Mouse (Mus musculus) retina, postnatal 7 days (tissue): ENCODE results near the gene Usp22.
"Not testable (repeated sequence)": the region's sequence is repeated elsewhere in the genome, so short reads cannot be mapped to it uniquely, and the experiment has no call there.

Experiments
- DNase-seq: peaks from one replicate; pipeline ENCODE4 v3.0.0-alpha.2; 2012; ENCODE audit warnings: low read depth, low spot score

Gene Usp22

DNA sequence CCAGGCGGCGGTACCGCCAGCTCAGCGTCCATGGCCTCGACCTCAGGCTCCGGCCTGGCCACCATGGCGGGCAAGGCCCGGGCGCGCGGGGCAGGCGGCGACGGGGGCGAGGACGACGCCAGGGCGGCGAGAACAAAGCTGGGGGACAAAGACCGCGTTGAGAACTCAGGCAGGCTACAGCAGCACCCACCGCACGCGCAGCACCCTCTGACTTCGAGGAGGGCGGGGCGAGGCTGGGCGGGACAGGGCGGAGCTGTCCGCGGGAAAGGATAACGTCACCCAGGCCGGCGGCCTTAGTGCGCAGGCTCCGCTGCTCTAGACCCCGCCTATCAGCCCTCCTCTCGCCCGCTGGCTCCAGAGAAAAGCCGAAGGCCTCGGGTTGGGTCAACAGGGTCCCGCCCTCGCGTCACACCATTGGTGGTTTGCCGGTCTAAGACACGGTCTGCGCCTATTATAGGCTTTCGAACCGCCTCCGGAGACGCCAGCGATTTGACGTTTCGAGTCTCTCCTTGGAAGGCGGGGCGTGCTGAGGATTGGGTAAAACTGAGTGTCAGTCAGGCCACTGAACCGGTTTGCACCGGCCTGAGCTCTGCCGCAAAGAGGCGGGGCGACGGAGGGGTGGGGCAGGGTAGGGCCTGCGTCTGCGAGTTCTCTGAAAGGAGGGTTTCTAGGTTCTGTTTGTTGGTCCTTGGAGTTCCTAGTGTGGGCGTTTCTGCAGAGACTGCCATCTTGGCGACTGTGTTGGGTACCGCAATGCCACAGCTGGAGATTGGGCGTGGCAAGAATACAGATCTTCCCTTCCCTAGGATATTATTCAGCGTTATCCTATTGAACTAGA lies at the start of gene Usp22:
Usp22 (minus strand) TSS at position 235 of the 838 bp plus-strand sequence.
- DNase-seq: peak; percentile 99

DNA sequence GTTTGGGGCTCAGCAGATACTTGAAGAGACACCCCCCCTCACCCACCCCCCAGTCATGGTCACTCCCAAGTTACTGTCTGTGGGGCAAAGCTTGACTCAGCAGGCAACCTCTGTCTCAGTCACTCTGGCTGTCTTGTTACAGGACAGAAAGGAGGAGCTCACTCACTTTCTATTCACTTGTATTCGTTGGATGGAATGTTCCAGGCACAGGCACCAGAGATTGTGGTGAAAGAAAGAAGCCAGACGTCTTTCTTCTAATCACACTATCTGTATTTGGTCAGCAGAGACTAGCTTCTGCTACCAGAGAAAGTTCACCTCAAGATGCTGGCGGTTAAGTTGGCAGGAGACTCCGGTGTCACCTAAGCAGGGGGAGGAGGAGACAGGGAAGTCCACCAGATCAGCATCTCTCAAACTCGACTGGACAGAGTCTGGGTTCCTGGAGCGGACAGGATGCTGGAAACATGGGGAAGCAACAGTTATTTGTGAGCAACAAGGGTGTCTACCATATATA lies 49.4 kb upstream of the Usp22 start:
- no peak for DNase-seq

DNA sequence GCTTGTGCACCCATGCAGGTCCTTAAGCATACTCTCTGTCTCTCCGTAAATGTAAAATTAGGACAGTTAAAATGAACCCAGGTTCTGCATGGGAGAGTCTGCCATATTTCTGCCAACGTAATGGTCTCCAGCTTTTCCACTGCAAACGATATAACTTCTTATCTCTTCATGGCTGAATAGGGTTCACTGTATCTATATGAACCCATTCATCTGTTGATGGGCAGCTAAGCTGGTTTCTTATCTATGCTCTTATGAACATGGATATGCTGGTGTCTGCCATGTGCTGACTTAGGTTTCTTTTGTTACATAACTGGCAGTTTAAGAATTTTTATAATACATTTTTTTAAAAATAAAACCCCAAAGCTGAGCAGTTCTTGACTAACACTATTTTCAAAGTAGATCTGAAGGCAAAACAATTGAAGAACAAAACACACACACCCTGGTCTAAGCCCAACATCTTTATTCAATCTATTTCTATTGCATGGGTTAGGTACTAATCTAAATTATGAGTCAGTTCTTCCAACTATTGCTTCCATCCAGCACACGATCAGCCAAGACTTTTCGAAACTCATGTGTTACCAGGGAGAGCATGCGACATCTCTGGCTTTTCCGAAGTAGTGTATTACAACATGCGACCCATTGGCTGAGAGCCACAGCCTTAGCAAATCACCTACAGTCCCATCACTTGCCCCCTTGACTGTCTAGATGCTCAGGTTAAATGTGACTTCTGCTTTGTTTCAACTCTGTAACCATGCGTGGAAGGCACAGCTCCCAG lies 48.3 kb upstream of the Usp22 start:
- DNase-seq: no peak

DNA sequence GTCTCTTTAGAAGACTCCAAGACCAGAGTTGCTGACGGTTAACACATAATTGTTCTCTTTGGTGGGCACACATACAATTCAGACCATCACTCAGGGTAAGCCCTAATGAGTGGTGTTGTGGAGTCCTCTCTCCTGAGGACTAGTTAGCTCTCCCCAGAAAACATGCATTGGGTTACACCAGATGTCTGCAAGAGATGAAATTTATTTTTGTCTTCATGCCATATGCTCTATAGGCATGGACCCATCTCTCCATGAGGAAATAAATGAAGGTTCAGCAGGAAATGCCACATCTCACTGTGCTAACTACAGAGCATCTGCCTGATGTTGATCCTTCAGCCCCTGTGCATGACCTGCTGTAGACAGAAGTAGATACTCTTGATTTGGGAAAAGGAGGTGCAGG lies 47.2 kb upstream of the Usp22 start:
- DNase-seq: no peak

DNA sequence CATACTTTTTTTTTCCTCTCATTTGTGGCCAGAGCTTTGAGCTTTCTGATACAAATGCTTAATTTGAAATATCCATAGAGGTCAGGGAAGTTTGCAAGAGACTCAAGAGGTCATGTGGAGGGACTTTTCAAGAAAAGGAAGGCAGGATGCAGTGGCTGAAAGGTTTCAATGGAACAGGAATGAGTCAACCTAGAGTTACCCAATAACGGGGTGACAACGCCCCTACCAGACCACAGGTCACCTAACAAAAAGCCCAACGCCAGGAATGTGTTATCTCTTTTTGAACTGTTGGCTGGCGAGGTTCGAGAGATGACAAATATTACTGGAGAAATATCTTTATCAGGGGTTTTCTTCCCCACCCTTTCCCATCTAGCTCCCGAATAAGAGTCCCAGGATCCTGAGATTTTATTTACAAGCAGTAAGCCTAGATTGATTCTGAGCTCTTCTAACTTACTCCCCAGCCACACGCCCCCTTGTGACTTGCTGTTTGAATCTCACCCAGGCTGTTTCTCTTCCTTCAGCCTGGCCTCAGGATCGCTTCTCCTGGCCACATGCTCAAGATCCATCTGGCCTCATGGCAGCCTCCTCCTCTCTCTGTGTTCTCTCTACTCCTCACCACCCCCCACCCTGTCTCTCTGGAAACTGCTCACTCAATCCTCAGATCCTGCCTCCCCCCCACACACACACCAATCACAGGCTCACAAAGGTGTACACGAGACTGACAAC lies 45.5 kb upstream of the Usp22 start:
- DNase-seq: no peak

DNA sequence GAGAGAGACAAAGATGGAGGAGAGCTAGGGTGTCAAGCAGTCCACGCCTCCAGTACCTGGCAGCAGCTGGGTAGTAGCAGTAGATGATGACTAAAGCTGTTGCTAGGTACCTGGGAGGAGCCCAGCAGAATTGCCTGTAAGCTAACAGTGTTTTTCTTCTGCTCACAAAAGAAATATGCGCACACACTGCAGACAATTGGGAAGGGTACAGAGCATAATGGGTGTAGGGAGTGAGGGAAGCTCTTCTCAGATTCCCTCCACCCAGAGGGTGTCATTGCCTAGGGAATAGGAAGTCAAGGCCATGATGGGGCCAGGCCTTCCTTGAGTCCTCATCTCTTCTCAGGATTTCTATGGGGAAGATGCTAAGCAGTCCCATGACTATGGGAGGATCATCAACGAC lies 41.1 kb upstream of the Usp22 start:
- no peak for DNase-seq

DNA sequence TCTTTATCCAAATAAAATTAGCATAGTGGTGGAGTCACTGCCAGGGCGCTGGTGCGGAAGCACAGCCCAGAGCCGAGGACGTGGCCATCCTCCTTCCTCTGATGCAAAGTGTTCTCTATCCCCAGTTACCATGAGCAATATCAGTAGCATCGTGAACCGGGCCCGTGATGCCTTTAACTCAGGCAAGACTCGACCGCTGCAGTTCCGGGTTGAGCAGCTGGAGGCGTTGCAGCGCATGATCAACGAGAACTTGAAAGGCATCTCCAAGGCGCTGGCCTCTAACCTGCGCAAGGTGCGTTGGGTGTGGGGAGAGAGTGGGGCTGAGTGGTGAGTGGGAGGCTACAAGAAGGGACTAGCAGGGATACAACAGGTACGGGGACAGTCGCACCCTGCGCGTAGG lies 37.2 kb upstream of the Usp22 start:
- DNase-seq: no peak

DNA sequence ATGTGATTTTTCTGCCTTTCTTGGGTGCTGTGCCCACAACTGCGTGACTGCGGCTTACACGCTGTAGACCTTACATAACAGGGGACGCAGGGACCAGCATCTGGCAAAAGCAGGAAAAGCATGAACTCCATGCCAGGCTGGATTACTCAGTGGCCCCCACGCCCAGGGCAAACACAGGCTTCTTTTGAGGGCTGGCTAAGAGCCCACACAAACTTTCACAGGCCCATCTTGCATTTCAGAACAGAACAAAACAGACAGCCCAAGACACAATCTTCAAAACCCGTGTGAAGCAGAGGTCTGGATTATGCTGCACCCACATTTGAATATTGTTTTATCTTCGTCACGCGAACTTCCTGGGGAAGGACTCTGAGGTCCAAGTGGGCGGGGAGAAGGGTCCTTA lies 33.5 kb upstream of the Usp22 start:
- DNase-seq: no peak

DNA sequence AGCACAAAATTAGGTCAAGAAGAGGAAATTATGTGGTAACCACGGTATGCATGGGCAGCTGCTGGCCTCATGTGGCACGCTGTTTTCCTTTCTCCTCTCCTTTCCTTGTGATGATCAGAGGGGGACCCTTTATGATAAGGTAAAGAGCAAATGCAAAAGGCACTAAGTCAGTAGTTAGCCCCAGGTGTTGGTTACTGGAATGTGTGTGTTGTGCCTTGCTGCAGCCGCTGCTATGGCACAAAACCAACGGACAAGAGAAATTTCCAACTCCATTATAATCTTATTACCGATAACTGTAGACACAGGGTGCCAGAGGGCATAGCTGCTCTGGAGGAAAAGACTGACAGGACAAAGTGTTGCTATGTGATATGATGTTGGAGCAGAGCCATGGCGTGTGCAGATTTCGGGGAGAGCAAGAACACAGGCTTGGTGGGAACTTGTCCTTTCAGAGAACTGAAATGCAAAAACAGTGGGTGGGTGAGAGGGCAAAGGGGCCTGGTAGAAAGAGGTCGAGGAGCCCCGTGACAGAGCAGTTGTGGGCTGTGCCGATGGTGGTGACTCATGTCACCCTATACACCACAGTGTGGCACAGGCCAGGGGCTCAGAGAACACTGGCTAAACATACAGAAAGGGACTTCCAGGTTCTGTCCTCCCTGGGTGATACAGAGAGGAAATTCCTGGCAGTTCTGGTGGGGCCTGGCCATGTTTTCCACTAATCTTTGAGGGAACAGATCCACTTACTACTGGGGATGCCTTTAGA lies 32.8 kb upstream of the Usp22 start, which contains the start of gene Aldh3a1:
Aldh3a1 (plus strand) TSS at position 51 of the 760 bp plus-strand sequence.
- DNase-seq: no peak

DNA sequence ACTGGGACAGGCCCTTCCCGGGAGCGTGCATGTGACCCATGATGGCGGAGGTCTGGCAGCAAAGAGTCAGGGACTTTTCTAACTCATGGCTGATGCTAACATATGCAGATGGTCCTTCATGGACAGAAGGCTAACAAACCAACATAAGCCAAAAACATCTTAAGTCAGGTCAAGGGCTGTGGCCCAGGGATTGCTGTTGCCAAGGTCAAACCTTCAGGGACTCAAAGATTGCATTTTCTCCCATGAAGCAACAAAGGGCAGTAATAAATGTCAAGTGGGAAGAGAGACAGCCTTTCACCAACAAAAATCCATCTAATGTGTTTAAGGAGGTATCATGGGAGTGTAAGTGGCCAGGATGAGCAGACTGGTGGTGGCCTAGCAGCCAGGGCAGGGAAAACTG lies 31.3 kb upstream of the Usp22 start:
- no peak for DNase-seq

DNA sequence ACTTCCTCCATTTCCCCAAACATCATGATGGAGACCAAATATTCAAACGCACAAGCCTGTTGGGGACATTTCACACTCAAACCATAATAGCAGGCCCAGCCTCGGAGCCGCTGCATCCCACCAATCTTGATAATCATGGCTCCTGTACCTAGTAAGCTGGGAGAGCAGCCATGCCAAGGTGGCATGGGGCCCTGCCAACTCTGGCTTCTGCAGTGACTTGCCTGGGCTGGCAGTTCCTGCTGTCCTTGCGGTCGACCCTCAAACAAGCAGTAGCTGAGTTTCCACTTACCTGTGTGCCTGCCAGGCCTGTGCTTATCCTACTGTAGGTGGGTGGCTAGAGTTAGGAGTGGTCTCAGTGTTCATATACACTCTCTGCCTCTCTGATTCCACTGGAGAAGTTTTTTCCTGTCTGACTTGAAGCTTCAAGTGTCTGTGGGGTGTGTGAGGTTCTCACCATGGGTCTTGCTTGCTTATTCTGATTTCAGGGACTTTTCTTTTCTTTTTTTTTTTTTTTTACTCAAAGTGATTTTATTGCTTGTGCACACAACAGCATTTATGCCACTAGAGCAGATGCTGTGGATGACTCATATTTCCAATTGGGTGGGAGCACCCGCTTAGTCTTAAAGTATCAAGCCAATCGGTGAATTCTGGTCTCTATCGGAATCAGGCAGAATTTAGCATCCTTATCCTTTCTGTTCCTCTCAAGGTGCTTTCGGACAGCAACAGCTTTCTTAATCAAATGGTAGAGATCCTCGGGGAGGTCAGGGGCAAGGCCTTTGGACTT lies 30.5 kb upstream of the Usp22 start:
- DNase-seq: no peak

DNA sequence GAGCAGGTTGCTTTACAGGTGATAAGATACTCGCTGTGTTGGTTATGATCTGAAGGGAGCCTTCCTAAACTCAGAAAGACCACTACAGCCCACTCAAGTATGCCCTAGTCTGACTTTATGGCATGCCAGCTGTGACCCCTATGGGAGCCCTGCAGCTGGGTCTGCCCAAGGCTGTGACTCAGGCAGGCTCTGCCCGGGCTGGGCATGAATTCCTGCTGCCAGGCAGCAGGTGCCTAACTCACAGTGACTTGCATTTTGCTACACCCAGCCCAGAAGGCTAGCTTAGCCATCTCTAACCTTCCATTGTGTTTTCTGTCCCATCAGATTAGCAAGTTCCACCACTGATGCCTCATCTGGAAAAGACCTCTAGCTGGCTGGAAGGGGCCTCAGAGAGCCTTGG lies 28.0 kb upstream of the Usp22 start:
- DNase-seq: no peak

DNA sequence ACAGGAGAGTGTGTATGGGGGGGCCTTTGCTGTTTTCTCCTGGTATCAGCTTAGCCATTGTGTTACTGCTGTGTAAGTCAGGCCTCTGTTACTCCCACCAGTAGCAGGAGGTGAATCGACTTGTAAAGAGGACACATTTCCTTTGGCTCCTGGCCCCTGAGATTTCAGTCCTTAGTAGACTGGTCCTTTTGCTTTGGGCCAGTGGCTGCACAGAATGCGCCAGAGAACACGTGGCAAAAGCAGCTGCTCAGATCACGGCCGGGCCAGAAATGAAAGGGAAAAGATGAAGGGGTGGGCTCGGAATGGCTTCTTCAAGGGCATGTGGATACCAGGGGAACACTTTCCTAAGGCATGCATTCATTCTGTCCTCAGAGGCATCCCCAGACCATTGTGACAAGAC lies 27.3 kb upstream of the Usp22 start:
- no peak for DNase-seq

DNA sequence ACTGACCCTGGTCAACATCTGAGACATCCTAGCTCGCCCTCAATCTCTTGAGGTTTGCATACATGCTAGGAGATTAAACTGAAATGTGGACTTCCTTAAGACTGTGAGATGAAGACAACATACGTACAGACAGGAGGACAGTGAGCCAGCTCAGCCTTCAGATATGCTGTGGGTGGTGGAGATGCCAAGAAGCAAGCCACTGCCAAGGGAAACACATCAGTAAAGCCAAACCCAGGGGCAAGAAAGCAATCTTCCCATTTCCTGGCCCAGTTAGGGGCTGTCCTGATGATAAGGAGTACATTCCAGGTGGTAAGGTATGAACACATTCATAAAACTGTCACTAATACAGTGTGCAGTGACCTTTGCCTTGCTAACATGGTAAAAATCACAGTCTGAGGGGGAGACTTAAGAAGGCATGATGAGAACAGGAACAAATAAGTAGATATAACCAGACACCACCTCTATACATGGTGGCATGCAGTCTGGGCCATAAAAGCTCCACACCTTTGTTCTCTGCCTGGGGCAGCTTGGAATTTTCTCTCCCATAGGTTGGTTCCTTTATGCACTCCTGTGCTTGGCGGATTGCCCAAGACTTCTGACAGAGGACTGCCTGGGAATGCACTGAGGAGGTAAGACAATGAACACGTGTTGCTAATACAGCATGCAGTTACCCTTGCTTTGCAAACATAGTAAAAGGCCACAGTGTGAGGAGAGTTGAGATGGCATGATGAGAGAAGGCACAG lies 24.9 kb upstream of the Usp22 start:
- no peak for DNase-seq

DNA sequence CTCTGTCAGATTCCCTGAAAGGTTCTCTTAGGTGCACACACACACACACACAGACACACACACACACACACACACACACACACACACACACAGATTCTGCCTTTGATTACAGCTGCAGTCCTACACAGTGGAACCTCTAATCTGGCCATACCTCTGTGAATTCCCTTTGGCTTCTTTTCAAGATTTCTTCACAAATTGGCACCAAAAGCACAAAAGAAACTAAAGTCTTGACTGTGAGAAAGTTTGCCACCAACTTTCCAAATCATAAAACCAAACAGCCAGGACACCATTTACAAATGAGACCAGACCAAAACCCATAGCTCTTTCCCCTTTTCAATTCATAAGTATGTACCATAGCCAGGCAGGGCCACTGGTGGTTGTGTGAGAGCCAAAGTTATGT lies 23.1 kb upstream of the Usp22 start:
- DNase-seq: no peak

DNA sequence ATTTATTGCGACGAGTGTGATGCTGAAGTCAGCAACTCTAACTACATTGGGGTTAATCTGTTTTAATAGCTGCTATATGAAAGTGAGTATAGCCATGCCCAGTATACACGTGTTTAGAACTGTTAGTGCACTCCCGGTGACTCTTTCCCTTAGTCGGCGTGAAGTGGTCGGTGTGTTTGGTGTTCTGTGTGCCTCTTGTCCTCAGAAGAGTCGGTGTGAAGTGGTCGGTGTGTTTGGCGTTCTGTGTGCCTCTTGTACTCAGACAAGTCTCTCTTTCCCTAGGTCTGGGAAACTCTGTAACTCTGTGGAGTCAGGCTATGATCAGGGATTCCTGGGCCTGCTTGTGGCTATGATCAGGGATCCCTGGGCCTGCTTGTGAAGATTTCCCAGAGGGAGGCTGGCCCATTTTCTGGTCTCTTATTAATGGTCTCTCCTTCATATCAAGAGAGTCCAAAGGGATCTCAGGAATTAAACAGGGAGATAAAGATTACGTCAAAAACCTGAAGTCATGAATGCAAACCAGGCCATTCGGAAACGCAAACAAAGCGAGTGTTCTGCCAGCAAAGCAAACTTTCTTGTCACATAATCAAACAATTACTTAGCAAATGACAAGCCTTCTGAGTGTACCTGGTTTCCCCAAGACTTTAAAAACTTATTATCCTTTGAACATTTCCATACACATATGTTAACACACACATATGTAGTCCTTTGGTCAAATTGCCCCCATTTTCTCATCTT lies 21.9 kb upstream of the Usp22 start:
- no peak for DNase-seq

DNA sequence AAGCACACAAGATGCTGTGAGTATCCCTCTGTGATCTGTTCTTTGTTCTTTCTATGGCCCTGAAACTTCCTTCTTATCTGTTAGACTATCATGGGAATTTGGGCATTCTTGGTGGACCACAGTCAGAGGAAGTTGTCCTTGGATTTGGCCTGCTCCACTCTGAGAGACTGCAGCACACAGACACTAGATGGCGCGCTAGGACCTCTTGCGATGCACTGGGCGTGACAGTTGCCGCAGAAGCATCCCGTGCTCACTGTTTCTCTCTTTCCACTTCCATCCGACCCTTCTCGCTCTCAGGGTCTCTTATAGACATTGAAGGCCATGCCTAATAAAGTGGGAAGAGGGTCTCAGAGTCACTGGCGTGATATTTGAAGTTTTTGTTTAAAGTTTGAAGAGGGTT lies 18.5 kb upstream of the Usp22 start:
- DNase-seq: peak; percentile 75

DNA sequence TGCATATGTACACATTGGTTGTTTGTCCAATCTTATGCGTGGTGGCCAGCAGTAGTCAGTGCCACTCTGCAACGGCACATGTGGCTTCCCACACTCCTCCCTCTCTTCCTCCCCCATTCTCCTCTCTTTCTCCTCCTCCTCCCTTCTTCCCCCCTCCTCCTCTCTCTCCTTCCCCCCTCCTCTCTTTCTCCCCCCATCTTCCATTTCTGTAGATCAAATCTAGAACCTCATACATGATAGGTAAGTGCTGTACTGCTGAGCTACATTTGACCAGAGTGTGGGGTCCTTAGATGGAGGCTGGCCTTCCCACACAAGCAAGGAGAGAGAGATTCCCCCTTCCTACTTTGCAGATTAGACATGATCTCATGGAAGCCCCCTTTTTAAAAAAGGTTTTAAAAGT lies 17.9 kb upstream of the Usp22 start:
- DNase-seq: no peak

DNA sequence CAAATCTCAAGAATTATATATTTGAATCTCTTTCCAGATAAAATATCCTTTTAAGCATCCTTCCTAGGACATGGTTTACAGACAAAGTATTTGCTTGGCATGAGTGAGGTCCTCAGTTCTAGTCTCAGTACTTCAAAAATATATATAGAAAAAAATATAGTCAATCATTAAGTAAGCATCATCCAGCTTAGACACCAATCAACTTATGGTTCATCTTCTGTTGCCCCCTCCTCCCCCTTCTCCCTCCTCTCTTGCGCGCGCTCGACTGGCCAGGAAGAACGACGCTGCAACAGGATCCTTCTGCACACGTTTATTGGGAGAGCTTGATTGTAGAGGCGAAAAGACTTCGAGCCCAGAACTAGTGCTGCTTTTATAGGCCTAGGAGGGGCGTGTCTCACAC lies 17.3 kb upstream of the Usp22 start:
- DNase-seq: not testable (repeated sequence)
